Mouse (Mus musculus) right cerebral cortex, adult 2 months (tissue): ENCODE measurements around the gene Akap6.
A peak's percentile ranks its signal among the peaks of the same experiment; 100 is the strongest.
"Not testable (repeated sequence)": the region's sequence is repeated elsewhere in the genome, so short reads cannot be mapped to it uniquely, and the experiment has no call there.

Experiments
- DNase-seq, 2 experiments: peaks; one replicate each; pipeline ENCODE4 v3.0.0; 2021 to 2022; ENCODE audit warnings: low spot score in 2 of 2

Gene Akap6

DNA sequence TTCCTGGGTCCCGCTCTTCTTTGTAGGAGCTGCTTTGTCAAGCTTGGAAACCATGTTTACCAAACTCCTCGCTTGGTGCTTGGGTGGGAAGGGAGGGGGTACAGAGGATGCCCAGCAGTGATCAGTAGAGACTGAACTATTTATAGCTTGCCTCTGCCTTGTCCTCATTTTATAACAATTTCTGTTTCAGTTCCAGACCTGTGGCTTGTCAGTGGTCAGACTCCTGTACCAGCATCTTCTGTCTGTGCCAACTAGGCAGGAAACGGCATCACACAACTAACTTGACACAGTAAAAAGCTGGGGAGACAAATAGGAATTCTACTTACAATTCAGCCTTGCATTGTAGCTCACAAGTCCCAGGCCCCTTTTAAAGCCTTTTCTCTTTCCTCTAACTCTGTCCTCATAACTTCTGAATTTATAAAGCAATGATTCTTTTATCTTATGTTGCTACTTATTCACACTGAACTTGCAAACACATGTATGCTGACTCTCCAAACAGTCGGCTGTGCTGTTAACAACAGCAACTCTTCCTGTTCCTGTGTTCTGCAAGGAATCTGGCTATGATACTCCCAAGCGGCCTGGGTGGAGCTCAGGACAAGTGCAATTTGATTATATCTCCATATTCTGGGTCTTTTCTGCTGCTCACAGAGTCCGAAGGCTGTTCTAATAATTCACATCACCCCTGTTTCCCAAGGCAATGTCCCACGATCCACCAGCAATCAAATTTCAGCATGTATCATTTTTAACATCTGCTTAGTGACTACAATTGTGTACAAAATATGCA lies 12.9 kb downstream of the Akap6 start:
- no peak for DNase-seq

DNA sequence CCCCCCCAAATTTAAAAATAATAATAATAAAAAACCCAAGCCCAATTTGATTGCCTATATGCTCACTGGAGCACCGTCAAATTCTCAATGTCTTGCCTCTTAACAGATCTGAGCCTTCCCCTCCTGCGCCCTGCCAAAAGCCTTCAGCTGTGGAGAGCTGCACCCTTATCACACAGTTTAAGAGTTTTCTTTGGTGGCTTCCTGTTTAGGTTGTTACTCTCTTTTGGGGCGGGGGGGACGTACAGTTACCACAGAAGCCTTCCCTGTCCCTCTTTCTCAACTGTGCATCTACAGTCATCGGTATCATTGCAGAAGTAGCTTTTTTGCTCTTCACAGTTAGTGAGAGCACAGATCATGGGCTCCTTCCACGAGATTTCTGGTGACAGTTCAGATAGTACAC lies 19.2 kb downstream of the Akap6 start:
- DNase-seq = no peak

DNA sequence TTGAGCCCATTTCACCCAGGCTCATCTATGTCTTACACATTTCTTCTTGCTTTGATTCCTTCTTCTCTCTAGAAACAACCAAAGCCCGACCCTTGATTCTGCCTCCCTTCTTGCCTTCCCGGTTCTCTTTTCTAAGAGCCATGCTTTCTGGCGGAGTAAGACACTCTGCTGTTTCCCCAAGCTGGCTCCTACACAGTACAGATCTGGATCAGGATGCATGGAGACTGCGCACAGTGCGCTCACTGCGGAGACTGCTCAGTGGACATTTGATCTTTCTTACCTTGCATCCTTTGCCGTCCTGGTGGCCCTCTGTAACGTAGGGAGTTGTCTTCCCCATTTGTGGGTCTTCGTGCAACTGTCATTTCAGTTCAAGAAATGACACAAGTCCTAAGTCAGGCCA lies 20.0 kb downstream of the Akap6 start:
- DNase-seq = no peak

DNA sequence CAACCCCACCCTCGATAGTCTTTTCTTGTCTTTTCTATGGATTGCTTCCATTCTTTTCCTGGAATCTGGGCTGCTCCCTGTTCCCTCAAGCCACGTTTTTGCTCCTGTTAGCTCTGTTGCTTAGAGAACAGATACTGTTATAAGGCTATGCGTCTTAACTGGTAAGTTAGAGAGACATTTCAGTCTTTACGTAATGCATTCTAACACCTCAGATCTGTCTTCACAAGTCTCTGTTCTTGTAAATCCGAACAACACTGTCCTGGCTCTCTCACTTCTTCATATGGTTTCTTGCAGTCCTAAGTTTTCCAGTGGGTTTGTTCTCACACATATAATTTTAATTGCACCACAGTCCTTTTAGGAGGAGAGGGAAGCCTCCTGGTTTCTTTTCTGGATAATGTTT lies 20.5 kb downstream of the Akap6 start:
- DNase-seq = no peak

- DNase-seq = not testable (repeated sequence)
Measured at GRCm38 (mm10) chr12:52724039-52724615, 24.9 kb downstream of the Akap6 start.

DNA sequence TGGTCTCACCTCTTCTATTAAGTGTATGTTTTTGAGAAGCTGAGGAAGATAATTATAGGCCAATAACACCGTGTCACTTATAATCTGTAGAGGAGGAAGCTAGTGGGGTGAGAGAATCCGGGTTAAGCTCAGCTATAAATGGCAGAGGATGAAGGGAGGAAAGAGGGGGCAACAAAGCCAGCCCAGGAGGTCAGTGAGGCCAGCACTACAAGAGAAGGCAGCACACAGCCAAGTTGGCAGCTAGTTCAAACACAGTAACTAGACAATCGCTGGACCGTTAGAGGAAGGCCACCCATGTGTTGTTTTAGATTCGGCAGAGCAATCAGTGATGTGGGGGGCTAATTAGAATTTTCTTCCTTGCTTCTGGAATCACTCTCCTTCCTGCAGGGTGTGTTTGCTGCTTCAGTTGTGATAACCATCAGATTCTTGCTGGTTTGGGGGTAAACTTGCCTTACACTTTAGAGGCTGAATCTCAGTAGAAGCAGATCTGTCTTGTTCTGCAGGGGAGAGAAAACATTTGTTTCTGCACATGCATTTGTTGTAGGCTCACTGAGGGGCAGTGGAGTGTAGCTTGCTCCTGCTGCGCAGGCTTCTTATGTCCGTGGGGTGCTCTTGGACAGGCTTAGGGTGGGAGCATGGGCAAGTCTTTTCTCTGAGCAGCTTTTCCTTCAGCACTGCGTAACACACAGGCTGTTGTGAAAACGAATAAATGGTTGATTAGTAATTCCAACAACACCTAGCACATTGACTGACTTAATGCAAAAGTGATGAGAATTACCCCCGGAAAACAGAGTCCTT lies 27.4 kb downstream of the Akap6 start:
- DNase-seq = no peak

GRCm38 (mm10) chr12:52729396-52729795 lies 30.2 kb downstream of the Akap6 start:
- DNase-seq = no peak

- DNase-seq = not testable (repeated sequence)
Measured at GRCm38 (mm10) chr12:52735161-52735560, 36.0 kb downstream of the Akap6 start.

DNA sequence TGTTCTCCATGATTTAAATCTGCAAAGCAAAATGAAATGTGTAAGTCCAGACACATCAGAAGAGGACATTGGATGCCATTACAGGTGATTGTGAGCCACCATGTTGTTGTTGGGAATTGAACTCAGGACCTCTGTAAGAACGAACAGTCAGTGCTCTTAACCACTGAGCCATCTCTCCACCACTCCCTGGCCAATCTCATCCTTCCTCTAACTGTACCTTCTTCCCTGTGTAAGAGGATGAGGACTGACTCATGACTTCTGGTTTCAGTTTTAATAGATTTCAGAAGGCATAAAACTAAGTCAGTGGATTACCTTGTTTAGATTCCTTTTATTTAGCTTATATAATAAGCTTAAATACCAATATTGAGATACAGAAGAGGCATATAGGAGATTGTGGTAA lies 38.0 kb downstream of the Akap6 start:
- no peak for DNase-seq

DNA sequence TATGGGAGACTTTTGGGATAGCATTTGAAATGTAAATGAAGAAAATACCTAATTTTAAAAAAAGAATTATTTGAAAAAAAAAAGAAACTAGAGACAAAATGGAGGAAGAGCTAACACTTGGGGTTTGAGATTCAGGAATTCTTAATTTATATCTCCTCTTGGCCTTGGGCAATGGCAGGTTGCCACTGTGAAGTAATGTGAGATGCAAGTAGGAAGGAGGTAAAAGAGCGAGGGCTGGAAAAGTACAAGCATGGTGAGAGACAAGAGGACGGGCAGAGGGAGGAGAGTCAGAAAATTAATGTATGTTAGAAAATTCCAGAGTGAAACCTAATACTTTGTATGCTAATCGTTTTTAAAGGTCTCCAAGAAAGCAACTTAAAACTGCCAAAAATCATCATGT lies 40.1 kb downstream of the Akap6 start:
- DNase-seq = no peak

GRCm38 (mm10) chr12:52741801-52742200 lies 42.6 kb downstream of the Akap6 start:
- no peak for DNase-seq

- no peak for DNase-seq
Measured at GRCm38 (mm10) chr12:52750006-52750405, 50.8 kb downstream of the Akap6 start.

DNA sequence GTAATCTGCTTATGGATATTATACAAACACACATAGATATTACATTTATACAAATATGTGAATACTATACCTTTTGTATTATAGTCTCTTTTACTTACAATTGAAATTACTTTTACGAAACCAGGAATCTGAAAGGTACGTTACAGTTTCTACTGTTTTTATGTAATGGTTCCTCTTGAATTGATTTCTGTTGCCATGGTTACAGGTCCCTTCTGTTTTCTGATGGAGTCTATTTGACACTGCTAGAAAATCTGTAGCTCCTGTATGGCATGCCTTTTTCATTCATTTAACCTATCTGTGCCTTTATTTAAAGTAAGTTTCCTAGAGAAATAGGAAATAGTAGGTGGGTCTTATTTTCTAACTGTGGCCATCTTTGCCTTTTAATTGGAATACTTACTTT lies 56.5 kb downstream of the Akap6 start:
- no peak for DNase-seq

DNA sequence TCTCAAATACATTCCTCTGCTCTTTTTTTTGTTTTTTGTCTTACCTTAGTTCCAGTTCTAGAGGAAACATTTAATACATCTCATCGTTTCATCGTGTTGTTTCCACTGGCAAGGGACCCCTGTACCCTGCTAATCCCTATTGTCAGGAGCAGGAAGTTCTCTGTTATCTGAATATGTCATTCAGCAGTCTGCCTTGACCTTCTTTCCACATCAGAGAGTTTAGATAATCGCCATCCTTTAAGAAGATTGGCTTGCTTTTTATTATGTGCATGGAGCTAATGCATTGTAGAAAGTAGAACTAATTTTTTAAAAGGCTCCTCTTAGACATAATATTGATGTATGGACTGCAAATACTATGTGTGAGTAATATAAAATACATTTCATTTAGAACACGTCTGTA lies 58.7 kb downstream of the Akap6 start:
- no peak for DNase-seq

GRCm38 (mm10) chr12:52764046-52764445 lies 64.9 kb downstream of the Akap6 start:
- no peak for DNase-seq

- DNase-seq = no peak
Measured at GRCm38 (mm10) chr12:52764810-52765209, 65.6 kb downstream of the Akap6 start.

GRCm38 (mm10) chr12:52769561-52769960 lies 70.4 kb downstream of the Akap6 start:
- DNase-seq = no peak

DNA sequence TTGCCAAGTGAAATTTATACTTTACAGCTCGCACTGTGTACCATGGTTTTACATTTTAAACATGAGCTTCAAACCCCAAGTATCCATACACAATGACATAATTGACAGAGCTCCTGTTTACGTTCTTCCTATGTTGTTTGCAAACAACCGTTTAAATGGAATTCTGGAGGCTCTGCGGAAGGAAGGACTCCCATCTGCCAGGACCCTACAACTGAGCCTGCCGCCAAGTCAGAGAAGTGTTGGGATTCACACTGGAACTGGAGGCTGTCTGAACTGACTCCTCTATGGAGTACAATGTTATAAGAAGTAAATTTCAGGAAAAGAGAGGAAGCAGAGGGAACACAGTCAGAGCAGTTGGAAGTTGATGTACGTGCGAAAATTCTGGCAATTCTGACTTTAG lies 72.7 kb downstream of the Akap6 start:
- DNase-seq = no peak

DNA sequence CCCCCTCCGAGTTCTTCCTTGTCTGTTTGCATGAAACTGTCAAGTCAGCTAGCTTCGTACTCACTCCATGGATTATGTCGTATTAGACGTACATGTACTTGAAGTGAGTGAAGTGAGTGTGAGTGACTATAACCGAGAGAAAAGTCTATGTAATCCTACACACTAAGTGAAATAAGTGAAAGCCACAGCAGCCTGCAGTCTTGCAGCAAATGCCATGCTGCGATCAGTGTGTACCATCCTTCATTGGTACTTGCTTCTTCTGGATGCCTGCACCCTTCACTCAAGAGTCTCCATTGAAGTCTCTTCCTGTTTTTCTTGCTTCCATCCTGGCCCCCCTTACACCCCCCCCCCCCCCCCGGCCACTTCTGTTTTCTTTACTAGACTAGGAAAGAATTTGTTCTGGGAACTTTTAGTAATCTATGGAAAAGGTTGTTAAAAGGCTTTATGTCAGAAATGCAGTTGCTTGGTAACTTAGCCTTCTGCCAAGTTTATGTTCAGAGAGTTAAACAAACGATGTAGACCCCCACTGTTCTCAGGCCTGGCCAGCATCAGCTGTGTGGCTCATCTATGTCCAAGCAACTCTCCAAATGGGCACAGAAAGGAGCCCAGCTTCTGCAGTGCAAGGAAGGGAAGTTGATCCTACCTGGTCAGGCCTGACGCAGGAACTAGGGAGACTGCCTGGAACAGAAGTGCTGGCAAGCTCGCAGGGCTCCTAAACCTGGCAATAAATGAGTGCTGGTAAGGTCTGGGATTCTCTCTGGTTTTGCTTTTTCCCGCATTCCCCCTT lies 73.5 kb downstream of the Akap6 start:
- DNase-seq = no peak

DNA sequence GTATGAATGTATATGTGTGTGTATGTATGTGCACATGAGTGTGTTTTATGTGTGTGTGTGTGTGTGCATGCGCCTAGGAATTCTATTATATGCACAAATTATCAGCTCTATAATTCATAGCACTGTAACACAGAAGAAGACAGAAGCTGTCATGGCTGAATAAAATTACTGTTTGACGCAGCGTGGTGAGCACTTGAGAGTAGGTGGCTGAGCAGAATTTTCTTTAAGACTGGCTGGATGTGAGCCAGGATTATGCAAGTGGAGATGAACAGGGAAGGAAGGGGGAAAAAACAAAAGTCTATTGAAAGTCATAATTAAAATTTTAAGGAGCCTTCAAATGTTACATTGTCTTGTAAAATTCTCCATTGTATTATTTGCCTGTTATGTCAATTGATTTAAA lies 74.7 kb downstream of the Akap6 start:
- DNase-seq = peak; percentile 63 to 69

DNA sequence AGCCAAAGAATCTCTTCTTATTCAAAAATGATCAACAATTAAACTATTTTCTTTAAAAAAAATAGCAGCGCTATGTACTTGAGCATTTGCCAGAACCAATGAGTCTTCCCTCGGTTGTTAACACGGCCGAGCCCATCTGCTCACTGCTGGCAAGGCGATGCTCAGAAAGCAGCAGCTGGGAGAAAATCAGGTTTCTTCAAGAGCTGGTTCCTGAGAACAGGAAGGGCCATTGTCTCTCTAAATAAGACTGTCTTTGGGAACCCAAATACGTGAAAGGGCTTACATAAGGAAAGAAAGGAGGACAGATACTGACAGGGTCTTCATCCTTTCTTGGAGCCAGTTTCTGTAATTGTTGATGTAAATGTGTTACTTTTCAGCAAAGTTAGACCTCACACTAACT lies 75.2 kb downstream of the Akap6 start:
- no peak for DNase-seq

DNA sequence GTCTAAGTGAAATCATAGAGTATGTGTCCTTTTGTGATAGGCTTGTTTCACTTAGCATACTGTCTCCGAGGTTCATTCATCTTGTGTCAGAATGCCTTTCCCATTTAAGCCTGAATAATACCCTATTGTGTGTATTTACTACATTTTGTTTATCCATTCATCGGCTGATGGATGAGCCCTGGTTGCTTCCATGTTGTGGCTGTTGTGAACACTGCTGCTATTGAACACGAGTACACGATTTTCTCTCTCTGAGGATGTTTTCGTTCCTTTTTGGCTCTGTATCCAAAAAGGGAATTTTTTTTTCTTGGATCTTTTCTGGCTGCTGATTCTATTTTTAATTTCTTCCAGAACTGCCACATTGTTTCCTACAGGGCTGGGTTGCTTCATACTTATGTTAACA lies 81.0 kb downstream of the Akap6 start:
- DNase-seq = no peak
